Mouse (Mus musculus) hindbrain, embryonic 12.5 days (tissue): ENCODE measurements around the gene Elavl4. TPM values are rescaled to one million over a fixed set of nuclear protein-coding genes. Genes with fewer than 3 reads are reported as not detected.

Experiments used
- ATAC-seq: fragments of 200-750 bp; cut with Nextera tagmentation; 2 replicates; pipeline ENCODE4 v1.8.0; 2017; ENCODE audit warnings: moderate TSS enrichment; ENCODE audit not compliant: low FRiP score
- H3K27ac ChIP-seq: fragments of 300-500 bp; sonication (generic); 2 replicates; pipeline ENCODE4 v1.5.1; 2016; ENCODE audit warnings: mild to moderate bottlenecking
- H3K27me3 ChIP-seq: fragments of 300-500 bp; sonication (generic); 2 replicates; pipeline ENCODE4 v1.6.1; 2016; ENCODE audit warnings: mild to moderate bottlenecking
- H3K36me3 ChIP-seq: fragments of 300-500 bp; sonication (generic); 2 replicates; pipeline ENCODE4 v1.6.1; 2016; ENCODE audit warnings: mild to moderate bottlenecking
- H3K4me1 ChIP-seq: fragments of 300-500 bp; sonication (generic); 2 replicates; pipeline ENCODE4 v1.6.1; 2016
- H3K4me2 ChIP-seq: fragments of 300-500 bp; sonication (generic); replicated peaks from 2 replicates; pipeline ENCODE4 v1.6.1; 2016; ENCODE audit warnings: mild to moderate bottlenecking
- H3K4me3 ChIP-seq: fragments of 300-500 bp; sonication (generic); 2 replicates; pipeline ENCODE4 v1.5.1; 2016; ENCODE audit warnings: mild to moderate bottlenecking
- H3K9ac ChIP-seq: fragments of 300-500 bp; sonication (generic); 2 replicates; pipeline ENCODE4 v1.6.1; 2016; ENCODE audit warnings: mild to moderate bottlenecking, moderate library complexity
- H3K9me3 ChIP-seq: fragments of 300-500 bp; sonication (generic); replicated peaks from 2 replicates; pipeline ENCODE4 v1.6.1; 2016; ENCODE audit warnings: mild to moderate bottlenecking
- WGBS: fragments of 180-500 bp; shearing (Covaris S2); methylation state at CpG from one replicate; pipeline ENCODE4 v1.1.7; 2016; 5-methylcytosine and 5-hydroxymethylcytosine counted together
- polyA plus RNA-seq: library from polyadenylated mRNA; unstranded; fragments of >200 nt; fragmentation: Nextera tagmentation; extraction: Ambion mirVana; gene quantifications from 2 replicates; pipeline ENCODE4 v1.2.1, GENCODE M21; 2016

Elavl4 gene
- polyA plus RNA-seq, 1 experiment from 2014 or later, result 280 TPM

DNA sequence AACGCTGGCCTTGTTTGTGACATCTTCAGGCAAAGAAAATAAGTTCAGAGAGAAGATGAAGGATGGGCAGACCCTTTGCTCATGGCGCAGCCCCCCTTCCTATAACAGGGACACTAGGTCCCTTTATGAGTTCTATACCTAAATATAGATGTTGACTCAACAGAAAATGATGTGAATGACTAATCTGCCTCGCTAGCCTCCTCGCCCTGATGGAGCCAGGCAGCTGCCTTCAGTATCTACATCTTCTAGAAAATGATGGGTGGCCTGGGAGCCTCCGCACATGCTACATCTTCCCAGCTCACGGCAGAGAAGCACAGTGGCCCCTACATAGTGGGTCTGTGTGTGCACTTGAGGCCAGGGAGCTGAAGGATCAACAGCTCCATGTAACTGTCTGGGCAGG is 137.2 kb downstream of the Elavl4 start:
- H3K36me3 ChIP-seq, result peaks cover 18% of the 10 kb centered on the region
- H3K4me1 ChIP-seq, result peaks cover 21% of the 10 kb centered on the region
- H3K4me2 ChIP-seq, result no peak overlapping the region
- H3K9ac ChIP-seq, result no peak overlapping the region
- no peak overlapping the region for H3K4me3 ChIP-seq
- peak; percentile 11; the same call in 1 of the 2 replicates for ATAC-seq
- no peaks in the 10 kb centered on the region for H3K9me3 ChIP-seq
- H3K27me3 ChIP-seq, result no peaks in the 10 kb centered on the region
- 89% methylated on average over 6 of the region's 6 CpGs for WGBS
- peak overlapping the region; percentile 24; the same call in 1 of the 2 replicates for H3K27ac ChIP-seq

DNA sequence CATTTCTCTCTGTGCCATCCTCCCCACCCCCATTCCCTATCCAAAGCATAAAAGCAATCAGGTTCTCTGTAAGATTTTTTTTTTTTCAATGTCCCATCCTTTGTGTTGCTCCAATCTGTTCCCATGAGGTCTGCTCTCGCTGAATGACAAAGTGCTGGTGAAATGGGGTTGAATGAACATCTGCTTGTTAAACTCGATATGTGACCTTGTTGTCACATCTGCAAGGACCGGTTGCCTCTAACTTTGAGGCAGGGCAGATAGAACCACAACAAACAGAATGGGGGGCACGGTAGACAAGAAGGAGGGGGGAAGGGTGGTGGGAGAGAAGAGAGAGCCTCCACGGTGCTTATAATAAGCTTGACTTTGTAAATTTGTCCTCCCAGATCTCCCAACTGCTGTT is 138.0 kb downstream of the Elavl4 start:
- no peak for ATAC-seq
- no peak overlapping the region for H3K4me2 ChIP-seq
- no peak overlapping the region for H3K9ac ChIP-seq
- H3K4me3 ChIP-seq, result no peak overlapping the region
- H3K27me3 ChIP-seq, result no peaks in the 10 kb centered on the region
- H3K27ac ChIP-seq, result no peak overlapping the region
- H3K9me3 ChIP-seq, result no peaks in the 10 kb centered on the region
- peaks cover 12% of the 10 kb centered on the region for H3K36me3 ChIP-seq
- H3K4me1 ChIP-seq, result peaks cover 21% of the 10 kb centered on the region
- 26% methylated on average over 5 of the region's 5 CpGs for WGBS

DNA sequence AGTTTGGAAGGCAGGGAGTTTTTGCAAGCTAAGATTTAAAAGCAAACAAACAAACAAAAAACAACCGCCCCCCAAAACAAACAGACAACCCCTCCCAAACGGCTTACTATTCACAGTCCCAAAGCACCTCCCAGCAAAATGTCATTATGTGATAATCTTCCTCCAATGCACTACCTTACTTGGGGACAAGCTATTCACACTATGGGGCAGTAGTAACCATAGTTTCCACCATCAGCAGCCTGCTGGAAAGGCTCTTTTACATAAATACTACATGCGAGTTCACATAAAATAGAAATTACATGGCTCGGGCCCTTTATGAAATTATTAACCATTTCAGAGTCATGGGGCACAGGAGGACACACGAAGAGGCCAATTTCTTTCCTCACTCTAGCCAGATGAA is 141.5 kb downstream of the Elavl4 start:
- H3K4me3 ChIP-seq, result no peak overlapping the region
- ATAC-seq, result no peak
- peak overlapping the region; percentile 55; the same call in 1 of the 2 replicates for H3K27ac ChIP-seq
- peaks cover 25% of the 10 kb centered on the region for H3K36me3 ChIP-seq
- H3K27me3 ChIP-seq, result no peaks in the 10 kb centered on the region
- H3K4me2 ChIP-seq, result no peak overlapping the region
- H3K9ac ChIP-seq, result no peak overlapping the region
- WGBS, result 71% methylated on average over 5 of the region's 5 CpGs
- H3K9me3 ChIP-seq, result no peaks in the 10 kb centered on the region
- H3K4me1 ChIP-seq, result peaks cover 21% of the 10 kb centered on the region

DNA sequence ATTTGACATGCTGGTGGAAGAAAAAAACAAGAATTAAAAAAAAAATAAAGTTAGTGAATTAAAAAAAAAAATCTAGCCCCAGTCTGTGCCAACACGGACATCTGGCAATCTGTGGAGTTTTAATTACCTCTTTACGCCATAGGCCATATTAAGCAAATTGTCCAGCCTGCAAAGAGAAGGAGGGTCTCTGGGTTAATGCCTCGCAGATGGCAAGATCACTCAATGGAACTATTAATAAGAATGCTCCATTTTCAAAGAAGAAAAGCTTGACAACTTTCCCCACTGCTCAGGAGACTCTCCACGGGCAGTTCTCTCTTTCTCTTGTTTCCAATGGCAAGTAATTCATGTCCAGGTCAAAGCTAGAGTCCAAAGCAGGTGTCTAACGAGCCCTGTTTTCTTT is 142.1 kb downstream of the Elavl4 start:
- WGBS, result 32% methylated on average over 5 of the region's 5 CpGs
- no peak; the same call in 1 of the 2 replicates for ATAC-seq
- Histone ChIP-seq H3K4me2 (no peak overlapping the region), H3K4me3 (no peak overlapping the region), H3K27ac (peak overlapping the region; percentile 55; the same call in 1 of the 2 replicates), H3K9me3 (no peaks in the 10 kb centered on the region), H3K27me3 (no peaks in the 10 kb centered on the region), H3K36me3 (peaks cover 25% of the 10 kb centered on the region), H3K4me1 (peaks cover 19% of the 10 kb centered on the region), H3K9ac (no peak overlapping the region)

DNA sequence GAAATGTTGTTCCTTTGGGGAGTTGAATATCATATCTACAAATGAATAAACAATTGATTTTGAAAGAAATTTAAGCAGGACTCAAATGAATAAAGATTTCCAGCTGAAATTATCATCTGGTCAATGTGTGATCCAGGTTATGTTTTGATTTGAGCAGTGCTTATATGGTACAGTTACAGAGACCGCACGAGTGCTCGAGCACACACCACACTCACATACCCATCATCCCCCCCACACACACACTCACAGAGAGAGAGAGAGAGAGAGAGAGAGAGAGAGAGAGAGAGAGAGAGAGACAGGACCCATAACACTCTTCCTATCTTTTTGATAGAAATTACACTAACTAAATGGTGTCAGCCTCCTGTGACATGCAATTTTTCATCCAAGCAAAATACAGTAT is 150.0 kb downstream of the Elavl4 start:
- Histone ChIP-seq H3K36me3 (0 out of 2 replicates have a peak, but pooled peaks cover 5% of the 10 kb centered on the region), H3K4me3 (no peak overlapping the region), H3K27ac (no peak overlapping the region), H3K4me2 (no peak overlapping the region), H3K9me3 (no peaks in the 10 kb centered on the region), H3K9ac (no peak overlapping the region), H3K4me1 (no peaks in the 10 kb centered on the region), H3K27me3 (no peaks in the 10 kb centered on the region)
- no peak for ATAC-seq
- 87% methylated on average over 3 of the region's 3 CpGs for WGBS

DNA sequence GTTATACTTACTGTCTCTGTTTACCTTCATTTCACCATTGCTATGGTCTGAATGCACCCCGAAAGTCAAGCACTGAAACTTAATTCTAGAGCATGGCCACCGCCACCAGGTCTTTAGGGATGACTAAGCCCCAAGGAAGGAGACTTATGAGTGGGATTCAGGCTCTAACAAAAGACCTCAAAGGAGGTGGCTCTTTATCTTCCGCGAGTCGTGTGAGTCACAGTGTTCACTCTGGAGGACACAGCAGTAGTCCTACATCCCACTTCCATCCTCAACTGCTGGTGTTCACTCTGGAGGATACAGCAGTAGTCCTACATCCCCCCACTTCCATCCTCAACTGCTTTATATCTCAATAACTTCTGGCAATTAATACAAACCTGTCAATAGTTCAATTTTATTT is 151.8 kb downstream of the Elavl4 start:
- no peak for ATAC-seq
- WGBS, result 88% methylated on average over 5 of the region's 5 CpGs

DNA sequence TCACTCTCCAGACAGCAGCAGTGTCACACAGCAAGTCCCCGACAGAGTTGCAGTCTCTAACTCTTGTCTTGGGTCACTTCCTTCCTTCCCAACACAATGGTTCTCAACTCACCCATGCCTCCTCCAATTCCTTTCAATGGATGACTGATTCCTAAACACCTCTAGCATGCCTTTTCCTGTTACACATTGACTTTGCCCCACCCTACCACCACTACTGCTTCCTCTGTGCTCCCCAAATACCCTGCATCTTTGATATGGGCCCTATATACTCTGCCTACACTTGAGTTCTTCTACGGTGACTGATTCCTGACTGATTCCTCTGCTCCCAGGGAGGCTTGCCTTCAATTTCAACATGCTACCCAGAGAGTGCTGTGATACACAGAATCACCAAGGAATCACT is 153.1 kb downstream of the Elavl4 start:
- no peak overlapping the region for H3K4me3 ChIP-seq
- H3K9ac ChIP-seq, result no peak overlapping the region
- no peak overlapping the region for H3K27ac ChIP-seq
- no peaks in the 10 kb centered on the region for H3K4me1 ChIP-seq
- H3K9me3 ChIP-seq, result no peaks in the 10 kb centered on the region
- WGBS, result 71% methylated on average over 2 of the region's 2 CpGs
- H3K36me3 ChIP-seq, result no peaks in the 10 kb centered on the region
- ATAC-seq, result no peak
- no peaks in the 10 kb centered on the region for H3K27me3 ChIP-seq
- H3K4me2 ChIP-seq, result no peak overlapping the region

More for the DNA sequence above, 151.8 kb downstream of the Elavl4 start:
- Histone ChIP-seq H3K9me3 (no peaks in the 10 kb centered on the region), H3K4me2 (no peak overlapping the region), H3K9ac (no peak overlapping the region), H3K4me3 (no peak overlapping the region), H3K36me3 (no peaks in the 10 kb centered on the region), H3K27ac (no peak overlapping the region), H3K27me3 (no peaks in the 10 kb centered on the region), H3K4me1 (no peaks in the 10 kb centered on the region)

DNA sequence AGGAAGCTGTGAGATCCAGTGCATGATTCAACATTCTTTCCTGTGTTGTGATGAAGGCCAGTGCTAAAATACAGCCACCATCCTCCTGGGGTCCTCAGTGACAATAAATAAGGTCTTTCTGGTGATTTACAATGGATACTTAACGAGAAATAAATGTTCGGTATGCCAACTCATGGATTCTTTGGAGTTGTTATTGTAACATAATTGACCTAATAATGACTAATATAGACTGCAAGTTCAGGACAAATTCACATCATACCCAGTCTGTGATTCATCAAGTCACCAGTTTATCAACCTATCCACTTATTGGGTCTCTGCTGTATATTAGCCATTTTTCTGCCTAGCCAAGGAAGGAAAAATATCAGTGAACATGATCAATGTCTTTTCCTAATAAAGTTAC is 174.4 kb downstream of the Elavl4 start:
- no peak for ATAC-seq
- no peaks in the 10 kb centered on the region for H3K4me1 ChIP-seq

DNA sequence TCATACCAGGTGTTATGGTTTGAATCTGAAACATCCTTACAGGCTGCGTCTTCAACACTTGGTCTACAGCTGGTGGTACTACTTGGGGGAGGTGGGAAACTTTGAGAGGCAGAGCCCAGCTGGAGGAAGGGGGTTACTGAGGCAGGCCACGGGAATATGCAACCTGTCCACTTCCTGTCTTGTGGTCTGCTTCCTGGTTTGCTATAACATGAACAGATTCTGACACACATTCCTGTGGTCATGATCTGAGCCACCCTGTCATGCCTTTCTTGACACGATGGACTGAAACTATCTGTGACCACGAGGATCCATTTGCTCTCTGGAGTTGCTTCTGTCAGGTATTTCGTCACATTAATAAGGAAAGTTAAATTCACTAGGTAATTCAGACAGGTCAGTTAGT is 179.7 kb downstream of the Elavl4 start:
- H3K27me3 ChIP-seq, result no peaks in the 10 kb centered on the region
- no peak overlapping the region for H3K9ac ChIP-seq
- no peaks in the 10 kb centered on the region for H3K4me1 ChIP-seq
- H3K36me3 ChIP-seq, result no peaks in the 10 kb centered on the region
- 92% methylated on average over 5 of the region's 5 CpGs for WGBS
- no peak for ATAC-seq
- H3K27ac ChIP-seq, result no peak overlapping the region
- no peaks in the 10 kb centered on the region for H3K9me3 ChIP-seq
- no peak overlapping the region for H3K4me3 ChIP-seq
- no peak overlapping the region for H3K4me2 ChIP-seq

More for the DNA sequence above, 174.4 kb downstream of the Elavl4 start:
- Histone ChIP-seq H3K27me3 (no peaks in the 10 kb centered on the region), H3K4me2 (no peak overlapping the region), H3K4me3 (no peak overlapping the region), H3K36me3 (no peaks in the 10 kb centered on the region), H3K9me3 (no peaks in the 10 kb centered on the region), H3K27ac (no peak overlapping the region), H3K9ac (no peak overlapping the region)
- WGBS, result 87% methylated on average over 2 of the region's 2 CpGs

DNA sequence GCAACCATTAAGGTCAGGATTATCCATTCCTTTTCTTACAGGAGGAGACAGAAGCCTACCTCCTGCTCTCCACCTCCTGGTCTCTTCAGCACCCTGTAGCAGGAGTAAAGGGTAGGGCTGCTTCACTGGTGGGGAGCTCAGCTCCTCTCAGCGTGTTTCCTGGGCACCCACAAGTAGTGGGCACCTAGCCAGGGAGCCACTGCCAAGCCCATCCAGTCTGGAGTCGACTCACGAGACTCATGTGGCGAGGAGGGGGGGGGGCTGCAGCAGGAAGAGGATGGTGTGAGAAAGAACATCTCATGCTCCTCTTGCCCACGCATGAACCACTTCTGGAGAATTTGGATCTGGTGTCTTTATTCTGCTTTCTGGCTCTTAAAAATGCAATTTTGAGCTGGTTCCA is 186.5 kb downstream of the Elavl4 start:
- no peaks in the 10 kb centered on the region for H3K36me3 ChIP-seq
- no peak overlapping the region for H3K4me3 ChIP-seq
- 87% methylated on average over 5 of the region's 5 CpGs for WGBS
- no peak overlapping the region for H3K27ac ChIP-seq
- H3K4me2 ChIP-seq, result no peak overlapping the region
- no peak overlapping the region for H3K9ac ChIP-seq
- no peaks in the 10 kb centered on the region for H3K4me1 ChIP-seq
- ATAC-seq, result no peak
- H3K9me3 ChIP-seq, result no peaks in the 10 kb centered on the region
- H3K27me3 ChIP-seq, result no peaks in the 10 kb centered on the region

DNA sequence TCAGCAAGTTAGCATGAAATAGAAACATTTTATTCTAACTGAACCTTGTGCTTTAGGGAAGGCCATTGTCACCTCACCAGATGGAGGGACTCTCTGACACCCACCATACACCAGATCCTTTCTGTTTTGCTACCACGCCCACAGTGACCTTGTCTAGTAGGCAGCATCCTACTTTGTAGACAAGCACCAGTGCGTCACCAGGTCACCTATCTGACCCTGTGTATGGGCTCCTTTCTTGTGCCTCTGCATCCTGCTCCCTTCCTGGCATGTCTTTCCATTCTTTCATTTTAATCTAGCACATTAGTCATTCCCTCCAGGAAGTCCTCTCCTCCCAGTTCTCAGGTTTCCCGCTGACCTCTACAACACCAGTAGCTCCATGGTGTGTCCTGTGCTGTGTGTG is 190.1 kb downstream of the Elavl4 start:
- H3K4me3 ChIP-seq, result no peak overlapping the region
- 78% methylated on average over 3 of the region's 3 CpGs for WGBS
- no peaks in the 10 kb centered on the region for H3K27me3 ChIP-seq

DNA sequence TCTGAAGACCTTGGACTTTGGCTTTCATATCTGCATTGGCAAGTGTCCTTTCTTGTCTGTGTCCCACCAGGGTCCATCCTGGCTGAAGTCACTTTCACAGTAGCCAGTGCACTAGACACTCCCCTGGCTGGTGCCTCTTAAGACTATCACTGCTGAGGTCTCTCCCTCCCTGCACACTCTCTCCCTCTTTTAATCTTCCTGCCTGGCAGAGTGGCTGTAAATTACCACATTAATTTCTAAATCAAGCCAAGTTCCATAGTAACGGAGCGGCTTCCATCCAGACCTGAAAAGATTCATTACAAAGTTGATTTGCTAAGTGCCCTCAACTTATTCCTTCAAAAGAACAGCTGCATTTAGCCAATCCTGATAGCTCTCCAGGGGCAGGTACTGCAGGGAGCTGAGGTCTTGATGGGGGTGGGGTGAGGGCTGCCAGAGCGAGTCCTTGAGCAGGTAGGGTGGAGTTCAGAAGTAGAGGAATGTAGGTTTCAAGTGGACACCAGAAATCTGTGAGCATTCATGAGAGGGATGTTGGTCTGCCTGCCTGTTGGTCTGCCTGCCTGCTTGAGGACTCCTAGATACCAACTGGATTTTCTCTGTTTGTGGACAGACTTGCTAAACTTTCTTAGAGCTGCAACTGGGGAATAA is 194.1 kb downstream of the Elavl4 start:
- Histone ChIP-seq H3K36me3 (no peaks in the 10 kb centered on the region), H3K9ac (no peak overlapping the region), H3K4me2 (no peak overlapping the region), H3K27me3 (no peaks in the 10 kb centered on the region), H3K9me3 (no peaks in the 10 kb centered on the region), H3K27ac (no peak overlapping the region), H3K4me3 (no peak overlapping the region), H3K4me1 (peaks cover 13% of the 10 kb centered on the region)
- 59% methylated on average over 3 of the region's 3 CpGs for WGBS
- no peak for ATAC-seq

More for the DNA sequence above, 190.1 kb downstream of the Elavl4 start:
- ATAC-seq, result no peak
- Histone ChIP-seq H3K36me3 (no peaks in the 10 kb centered on the region), H3K9ac (no peak overlapping the region), H3K9me3 (no peaks in the 10 kb centered on the region), H3K4me1 (peaks cover 2% of the 10 kb centered on the region; the same call in 1 of the 2 replicates), H3K27ac (no peak overlapping the region), H3K4me2 (no peak overlapping the region)

DNA sequence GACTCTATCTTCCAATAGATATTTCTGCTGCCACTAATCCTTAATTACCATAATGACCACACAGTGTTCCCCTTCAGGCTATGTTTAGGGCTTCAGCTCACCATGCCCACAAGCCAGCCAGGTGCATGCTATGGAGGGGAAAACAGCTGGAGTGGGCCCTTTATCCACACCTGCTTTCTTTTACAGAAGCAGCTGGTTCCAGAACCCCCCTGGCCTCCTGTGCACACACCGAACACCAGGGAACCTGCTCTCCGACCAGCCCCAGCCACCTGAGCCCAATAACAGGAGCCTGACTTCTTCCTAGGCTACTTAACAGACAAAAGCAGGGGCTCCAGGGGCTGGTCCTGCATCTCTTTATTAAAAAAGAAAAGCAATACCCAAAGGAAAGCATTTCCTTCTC is 195.8 kb downstream of the Elavl4 start:
- Histone ChIP-seq H3K4me2 (no peak overlapping the region), H3K4me1 (peaks cover 22% of the 10 kb centered on the region), H3K4me3 (no peak overlapping the region), H3K27ac (0 out of 2 replicates have a peak overlapping the region, but pooled peaks have one; percentile 5), H3K9me3 (no peaks in the 10 kb centered on the region), H3K27me3 (no peaks in the 10 kb centered on the region), H3K36me3 (no peaks in the 10 kb centered on the region), H3K9ac (no peak overlapping the region)
- ATAC-seq, result no peak
- WGBS, result 52% methylated on average over 2 of the region's 2 CpGs
